Mouse (Mus musculus) liver, embryonic 11.5 days (tissue): Measurements from ENCODE around the gene Htr5a. TPM values are rescaled to one million over a fixed set of nuclear protein-coding genes. Genes with fewer than 3 reads are reported as not detected.

Experiments used
- ATAC-seq: fragments of 200-750 bp; cut with Nextera tagmentation; replicated peaks from 2 replicates; pipeline ENCODE4 v1.8.0; 2017; ENCODE audit warnings: moderate number of reproducible peaks, mild to moderate bottlenecking, moderate TSS enrichment, moderate library complexity; ENCODE audit not compliant: low FRiP score
- DNase-seq: peaks from one replicate; pipeline ENCODE4 v3.0.0-alpha.2; 2017; ENCODE audit warnings: low spot score
- H3K27ac ChIP-seq: fragments of 300-500 bp; sonication (generic); 2 replicates; pipeline ENCODE4 v1.5.1; 2014; ENCODE audit warnings: mild to moderate bottlenecking, low read depth, low read length, control low read depth
- H3K27me3 ChIP-seq: fragments of 300-500 bp; sonication (generic); replicated peaks from 2 replicates; pipeline ENCODE4 v1.6.1; 2014; ENCODE audit warnings: low read length, mixed read lengths; ENCODE audit not compliant: control insufficient read depth, insufficient read depth
- H3K36me3 ChIP-seq: fragments of 300-500 bp; sonication (generic); 2 replicates; pipeline ENCODE4 v1.6.1; 2014; ENCODE audit warnings: mild to moderate bottlenecking, low read length, moderate library complexity, mixed read lengths; ENCODE audit not compliant: control insufficient read depth, insufficient read depth
- H3K4me1 ChIP-seq: fragments of 300-500 bp; sonication (generic); replicated peaks from 2 replicates; pipeline ENCODE4 v1.6.1; 2014; ENCODE audit warnings: low read length, mixed read lengths; ENCODE audit not compliant: control insufficient read depth, insufficient read depth
- H3K4me2 ChIP-seq: fragments of 300-500 bp; sonication (generic); 2 replicates; pipeline ENCODE4 v1.6.1; 2014; ENCODE audit warnings: mild to moderate bottlenecking, control low read depth, moderate library complexity
- H3K4me3 ChIP-seq: fragments of 300-500 bp; sonication (generic); 2 replicates; pipeline ENCODE4 v1.5.1; 2014; ENCODE audit warnings: low read depth, low read length, control low read depth
- H3K9ac ChIP-seq: fragments of 300-500 bp; sonication (generic); 2 replicates; pipeline ENCODE4 v1.6.1; 2014; ENCODE audit warnings: low read depth, low read length, control low read depth
- H3K9me3 ChIP-seq: fragments of 300-500 bp; sonication (generic); 2 replicates; pipeline ENCODE4 v1.6.1; 2016; ENCODE audit warnings: low read length, inconsistent platforms, mixed read lengths; ENCODE audit not compliant: control insufficient read depth
- WGBS: fragments of 180-500 bp; shearing (Covaris S2); extraction: QIAGEN DNeasy Blood & Tissue Kit; methylation state at CpG from one replicate; pipeline ENCODE4 v1.1.7; 2014; 5-methylcytosine and 5-hydroxymethylcytosine counted together
- polyA plus RNA-seq: library from polyadenylated mRNA; unstranded; fragments of >200 nt; fragmentation: Nextera tagmentation; extraction: Ambion mirVana; gene quantifications from 2 replicates; pipeline ENCODE4 v1.2.1, GENCODE M21; 2014

Gene Htr5a
- polyA plus RNA-seq, 1 experiment from 2014 or later, result not detected

- Histone ChIP-seq H3K4me1 (no peaks in the 10 kb centered on the region), H3K36me3 (no peaks in the 10 kb centered on the region), H3K4me3 (no peak overlapping the region), H3K9ac (no peak overlapping the region), H3K9me3 (no peaks in the 10 kb centered on the region), H3K27me3 (no peaks in the 10 kb centered on the region), H3K27ac (no peak overlapping the region), H3K4me2 (no peak overlapping the region)
- WGBS, result 56% methylated on average over 4 of the region's 4 CpGs
- no peak for ATAC-seq
- no peak for DNase-seq
Observed at GRCm38 (mm10) chr5:27875341-27876105, 33.6 kb downstream of the Htr5a start.

GRCm38 (mm10) chr5:27878356-27878755 is 36.4 kb downstream of the Htr5a start:
- WGBS, result 79% methylated on average over 5 of the region's 5 CpGs
- ATAC-seq, result no peak

GRCm38 (mm10) chr5:27879726-27880125 is 37.8 kb downstream of the Htr5a start:
- Histone ChIP-seq H3K36me3 (no peaks in the 10 kb centered on the region), H3K27ac (no peak overlapping the region), H3K4me2 (no peak overlapping the region), H3K27me3 (no peaks in the 10 kb centered on the region), H3K9me3 (no peaks in the 10 kb centered on the region), H3K4me3 (no peak overlapping the region), H3K9ac (no peak overlapping the region), H3K4me1 (no peaks in the 10 kb centered on the region)
- WGBS, result 83% methylated on average over 3 of the region's 3 CpGs
- ATAC-seq (no peak), DNase-seq (no peak)

More at GRCm38 (mm10) chr5:27878356-27878755, 36.4 kb downstream of the Htr5a start:
- DNase-seq, result no peak
- Histone ChIP-seq H3K4me3 (no peak overlapping the region), H3K36me3 (no peaks in the 10 kb centered on the region), H3K27me3 (no peaks in the 10 kb centered on the region), H3K4me1 (no peaks in the 10 kb centered on the region), H3K27ac (no peak overlapping the region), H3K9ac (no peak overlapping the region), H3K4me2 (no peak overlapping the region), H3K9me3 (no peaks in the 10 kb centered on the region)

- WGBS, result 44% methylated on average over 3 of the region's 3 CpGs
- no peak overlapping the region for H3K9ac ChIP-seq
- no peaks in the 10 kb centered on the region for H3K27me3 ChIP-seq
- H3K4me2 ChIP-seq, result no peak overlapping the region
- ATAC-seq (no peak), DNase-seq (no peak)
- H3K4me3 ChIP-seq, result no peak overlapping the region
- H3K4me1 ChIP-seq, result no peaks in the 10 kb centered on the region
- no peaks in the 10 kb centered on the region for H3K36me3 ChIP-seq
- H3K9me3 ChIP-seq, result no peaks in the 10 kb centered on the region
- H3K27ac ChIP-seq, result no peak overlapping the region
Observed at GRCm38 (mm10) chr5:27880329-27881036, 38.5 kb downstream of the Htr5a start.

GRCm38 (mm10) chr5:27881261-27881660 is 39.3 kb downstream of the Htr5a start:
- H3K27ac ChIP-seq, result no peak overlapping the region
- H3K4me1 ChIP-seq, result no peaks in the 10 kb centered on the region
- no peaks in the 10 kb centered on the region for H3K9me3 ChIP-seq
- no peak overlapping the region for H3K4me2 ChIP-seq
- no peaks in the 10 kb centered on the region for H3K36me3 ChIP-seq
- no peak overlapping the region for H3K4me3 ChIP-seq
- H3K27me3 ChIP-seq, result no peaks in the 10 kb centered on the region
- ATAC-seq (no peak), DNase-seq (no peak)
- 62% methylated on average over 2 of the region's 2 CpGs for WGBS
- H3K9ac ChIP-seq, result no peak overlapping the region

GRCm38 (mm10) chr5:27888080-27888479 is 46.1 kb downstream of the Htr5a start:
- no peak for DNase-seq
- Histone ChIP-seq H3K4me2 (no peak overlapping the region), H3K9me3 (no peaks in the 10 kb centered on the region), H3K36me3 (no peaks in the 10 kb centered on the region), H3K4me3 (no peak overlapping the region), H3K4me1 (no peaks in the 10 kb centered on the region), H3K9ac (no peak overlapping the region), H3K27me3 (no peaks in the 10 kb centered on the region), H3K27ac (no peak overlapping the region)
- no peak for ATAC-seq
- WGBS, result 80% methylated on average over 3 of the region's 3 CpGs

- Histone ChIP-seq H3K4me1 (no peaks in the 10 kb centered on the region), H3K36me3 (no peaks in the 10 kb centered on the region), H3K27ac (no peak overlapping the region), H3K27me3 (no peaks in the 10 kb centered on the region), H3K4me3 (no peak overlapping the region), H3K4me2 (no peak overlapping the region), H3K9me3 (no peaks in the 10 kb centered on the region), H3K9ac (no peak overlapping the region)
- WGBS, result 76% methylated on average over 3 of the region's 3 CpGs
- ATAC-seq (no peak), DNase-seq (no peak)
Observed at GRCm38 (mm10) chr5:27895961-27896360, 54.0 kb downstream of the Htr5a start.

GRCm38 (mm10) chr5:27899756-27900155 is 57.8 kb downstream of the Htr5a start:
- 69% methylated on average over 2 of the region's 2 CpGs for WGBS
- Histone ChIP-seq H3K9ac (no peak overlapping the region), H3K36me3 (no peaks in the 10 kb centered on the region), H3K4me1 (no peaks in the 10 kb centered on the region), H3K27ac (no peak overlapping the region), H3K4me3 (no peak overlapping the region), H3K27me3 (no peaks in the 10 kb centered on the region), H3K9me3 (no peaks in the 10 kb centered on the region), H3K4me2 (no peak overlapping the region)
- ATAC-seq, result no peak
- DNase-seq, result no peak

- no peak overlapping the region for H3K27ac ChIP-seq
- H3K36me3 ChIP-seq, result no peaks in the 10 kb centered on the region
- DNase-seq (no peak), ATAC-seq (no peak)
- H3K9ac ChIP-seq, result no peak overlapping the region
- no peaks in the 10 kb centered on the region for H3K9me3 ChIP-seq
- no peaks in the 10 kb centered on the region for H3K4me1 ChIP-seq
- WGBS, result 74% methylated on average over 4 of the region's 4 CpGs
- H3K4me2 ChIP-seq, result no peak overlapping the region
- no peak overlapping the region for H3K4me3 ChIP-seq
- no peaks in the 10 kb centered on the region for H3K27me3 ChIP-seq
Observed at GRCm38 (mm10) chr5:27900186-27900585, 58.2 kb downstream of the Htr5a start.
